Mouse (Mus musculus) cerebellum, adult 8-10 months (tissue): ENCODE data around the gene Nrbp1.

Experiments
- DNase-seq: peaks from one replicate; pipeline ENCODE4 v3.0.0; 2022

Gene Nrbp1

GRCm38 (mm10) chr5:31267686-31268085 lies 27.0 kb downstream of the Nrbp1 start:
- DNase-seq: no peak

GRCm38 (mm10) chr5:31273018-31273417 lies 32.4 kb downstream of the Nrbp1 start:
- DNase-seq: no peak

- no peak for DNase-seq
Observed at GRCm38 (mm10) chr5:31279245-31279988, 38.8 kb downstream of the Nrbp1 start.

DNA sequence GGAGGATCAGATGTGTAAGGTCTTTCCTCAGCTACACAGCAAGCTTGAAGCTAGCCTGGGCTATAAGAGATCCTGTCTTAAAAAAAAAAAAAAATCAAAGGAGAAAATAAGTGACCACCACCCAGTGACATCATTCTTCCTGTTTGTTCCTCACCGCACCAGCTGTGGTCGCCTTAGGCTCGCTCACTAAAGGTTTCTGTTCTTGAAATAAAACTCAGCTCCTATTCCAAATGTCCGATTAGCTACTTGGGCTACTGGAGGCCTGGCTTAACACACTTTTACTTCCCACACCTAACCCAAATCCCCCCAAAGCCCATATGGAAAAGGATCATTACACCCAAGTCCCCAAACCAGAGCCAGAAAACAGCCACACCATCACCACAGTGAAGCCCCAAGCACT lies 47.6 kb downstream of the Nrbp1 start:
- no peak for DNase-seq

GRCm38 (mm10) chr5:31288655-31289054 lies 48.0 kb downstream of the Nrbp1 start:
- no peak for DNase-seq

- no peak for DNase-seq
Observed at GRCm38 (mm10) chr5:31289626-31290230, 49.1 kb downstream of the Nrbp1 start.

DNA sequence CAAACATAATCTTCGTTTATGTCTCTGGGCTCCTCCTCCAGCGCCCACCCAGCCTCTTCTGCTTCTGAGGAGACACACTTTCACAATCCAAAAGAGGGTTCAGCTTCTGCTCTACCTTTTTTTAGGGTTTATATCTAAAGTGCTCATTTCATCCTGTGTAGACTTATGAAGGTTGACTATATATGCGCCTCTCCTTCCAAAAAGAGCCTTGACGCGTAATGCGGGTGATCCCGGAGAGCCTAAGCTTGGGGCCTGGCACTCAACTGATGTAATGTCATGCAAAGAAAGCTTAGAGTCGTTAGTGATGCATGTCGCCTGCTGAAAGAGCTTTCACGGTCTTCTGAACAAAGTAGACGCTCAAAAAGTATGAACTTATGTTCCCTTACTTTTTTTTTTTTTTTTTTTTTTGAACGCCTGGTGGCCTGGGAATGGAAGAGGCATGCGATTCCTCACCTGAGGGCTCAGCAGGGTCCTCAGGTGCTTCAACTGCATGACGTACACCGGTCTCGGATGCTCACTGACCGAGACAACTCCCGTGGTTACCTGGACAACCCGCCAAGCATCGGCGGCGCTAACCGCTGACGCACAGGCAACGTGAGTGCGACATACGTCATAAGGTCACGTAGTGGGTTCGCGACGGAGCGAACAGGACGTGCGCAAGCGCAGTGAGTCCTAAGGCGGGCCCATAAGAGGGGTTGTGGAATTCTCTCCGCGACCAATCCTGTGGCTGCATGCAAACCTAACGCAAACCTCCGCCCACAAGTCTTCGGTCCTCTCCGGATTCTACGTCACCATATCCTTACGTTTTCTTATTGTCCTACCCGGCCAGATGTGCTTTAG lies 50.1 kb downstream of the Nrbp1 start, which contains the start of gene Ift172:
Ift172 (minus strand) TSS at position 596 of the 840 bp plus-strand sequence.
- peak; percentile 94 for DNase-seq

GRCm38 (mm10) chr5:31291361-31291688 lies 50.7 kb downstream of the Nrbp1 start:
- DNase-seq: no peak

- peak; percentile 33 for DNase-seq
Observed at GRCm38 (mm10) chr5:31294964-31295605, 54.4 kb downstream of the Nrbp1 start.

GRCm38 (mm10) chr5:31295606-31296141 lies 55.0 kb downstream of the Nrbp1 start, which contains the start of gene Fndc4:
Fndc4 (minus strand) TSS chr5:31296080.
- peak; percentile 58 for DNase-seq

- DNase-seq: no peak
Observed at GRCm38 (mm10) chr5:31297047-31297757, 56.5 kb downstream of the Nrbp1 start, which contains the start of gene Gckr. Gckr (plus strand) TSS chr5:31297443.

DNA sequence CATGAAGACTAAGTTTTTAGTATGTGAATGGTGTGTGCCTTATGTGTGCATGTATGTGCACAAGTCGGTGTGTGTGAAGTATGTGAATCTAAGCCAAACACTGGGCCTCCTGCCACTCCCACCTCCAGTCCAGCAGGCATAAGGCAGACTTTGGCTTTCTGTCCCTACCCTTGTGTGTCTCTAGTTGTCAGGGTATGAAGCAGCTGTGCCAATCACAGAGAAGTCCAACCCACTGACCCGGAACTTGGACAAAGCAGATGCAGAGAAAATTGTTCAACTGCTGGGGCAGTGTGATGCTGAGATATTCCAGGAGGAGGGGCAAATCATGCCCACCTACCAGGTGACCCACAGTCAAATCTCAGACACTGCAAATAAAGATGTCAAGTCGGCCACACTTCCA lies 57.3 kb downstream of the Nrbp1 start:
- DNase-seq: no peak

- no peak for DNase-seq
Observed at GRCm38 (mm10) chr5:31298486-31298885, 57.8 kb downstream of the Nrbp1 start.
